Mouse (Mus musculus) thymus, adult 18-20 months (tissue): ENCODE data around the gene 2310033P09Rik.

Experiments
- DNase-seq, 2 experiments: peaks; one replicate each; pipeline ENCODE4 v3.0.0; 2022; ENCODE audit warnings: mixed read lengths in 2 of 2

Gene 2310033P09Rik

GRCm38 (mm10) chr11:59208153-59208831, at the start of gene 2310033P09Rik:
Gene 2310033P09Rik (plus strand): TSS chr11:59208321.
- DNase-seq: peak; percentile 83 to 89

GRCm38 (mm10) chr11:59159099-59159498, 49.0 kb upstream of the 2310033P09Rik start:
- DNase-seq: no peak

GRCm38 (mm10) chr11:59159558-59159957, 48.6 kb upstream of the 2310033P09Rik start:
- no peak for DNase-seq

GRCm38 (mm10) chr11:59161398-59161797, 46.7 kb upstream of the 2310033P09Rik start:
- DNase-seq: no peak

GRCm38 (mm10) chr11:59162443-59163254, 45.5 kb upstream of the 2310033P09Rik start:
- DNase-seq: no peak

- DNase-seq: peak; percentile 98 to 99
Measured at GRCm38 (mm10) chr11:59163255-59164236, 44.6 kb upstream of the 2310033P09Rik start, which contains the start of gene Iba57. Gene Iba57 (minus strand): TSS chr11:59163739.

- no peak for DNase-seq
Measured at GRCm38 (mm10) chr11:59164384-59164783, 43.7 kb upstream of the 2310033P09Rik start.

GRCm38 (mm10) chr11:59165616-59166241, 42.4 kb upstream of the 2310033P09Rik start:
- DNase-seq: no peak

- DNase-seq: no peak
Measured at GRCm38 (mm10) chr11:59169807-59170206, 38.3 kb upstream of the 2310033P09Rik start.

GRCm38 (mm10) chr11:59170549-59170948, 37.6 kb upstream of the 2310033P09Rik start:
- DNase-seq: no peak

GRCm38 (mm10) chr11:59174189-59174838, 33.8 kb upstream of the 2310033P09Rik start:
- DNase-seq: no peak

GRCm38 (mm10) chr11:59176475-59176874, 31.6 kb upstream of the 2310033P09Rik start:
- DNase-seq: no peak

- DNase-seq: no peak
Measured at GRCm38 (mm10) chr11:59176921-59177320, 31.2 kb upstream of the 2310033P09Rik start.

GRCm38 (mm10) chr11:59182864-59183331, 25.2 kb upstream of the 2310033P09Rik start, which contains the start of gene Gjc2:
Gene Gjc2 (minus strand): TSS chr11:59183213.
- no peak for DNase-seq

- DNase-seq: no peak
Measured at GRCm38 (mm10) chr11:59183821-59184220, 24.3 kb upstream of the 2310033P09Rik start.

- DNase-seq: no peak
Measured at GRCm38 (mm10) chr11:59185490-59185889, 22.6 kb upstream of the 2310033P09Rik start.

GRCm38 (mm10) chr11:59187706-59188105, 20.4 kb upstream of the 2310033P09Rik start:
- DNase-seq: no peak

- DNase-seq: peak; percentile 83 to 90
Measured at GRCm38 (mm10) chr11:59191231-59192058, 16.7 kb upstream of the 2310033P09Rik start.

- no peak for DNase-seq
Measured at GRCm38 (mm10) chr11:59192059-59192386, 16.1 kb upstream of the 2310033P09Rik start, which contains the start of gene Guk1. Gene Guk1 (minus strand): TSS chr11:59192212.

- no peak for DNase-seq
Measured at GRCm38 (mm10) chr11:59196230-59196629, 11.9 kb upstream of the 2310033P09Rik start.
